Mouse (Mus musculus): ENCODE measurements at regions not wholly inside any gene's neighbourhood (a gene's known extent, or its start where the extent isn't known, plus 50 kb on each side); places are given as distances from the start of the nearest gene placed in this dataset.

DNA sequence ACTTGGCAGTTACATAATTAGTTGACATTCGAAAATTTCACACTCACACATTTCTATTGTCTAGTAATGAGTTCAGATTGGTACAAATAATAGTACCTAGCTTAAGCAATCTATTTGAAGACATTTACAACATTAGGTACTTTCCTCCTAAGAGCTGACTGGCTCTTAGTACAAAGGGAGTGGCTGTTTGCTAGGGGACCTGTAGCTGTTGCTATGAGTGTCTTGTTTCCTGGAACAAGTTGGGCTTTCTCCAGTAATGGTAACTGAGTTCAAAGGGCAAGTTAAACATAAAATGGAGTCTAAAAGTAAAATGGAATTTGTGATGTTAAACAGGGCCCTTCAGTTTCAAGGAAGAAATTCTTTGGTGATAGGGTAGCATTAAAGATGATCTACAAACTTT lies 910.4 kb downstream of the Diaph3 start:
- Histone ChIP-seq H3K9ac (no peak overlapping the region), H3K4me2 (replicated peaks) (no peak overlapping the region), H3K27ac (no peak overlapping the region), H3K36me3 (no peaks in the 10 kb centered on the region), H3K27me3 (no peaks in the 10 kb centered on the region), H3K4me3 (no peak overlapping the region), H3K4me1 (no peaks in the 10 kb centered on the region), H3K9me3 (replicated peaks) (no peaks in the 10 kb centered on the region)
- WGBS, result 70% methylated on average over 1 of the region's 1 CpGs
- ATAC-seq (ENCODE audit: low FRiP score), result no peak

DNA sequence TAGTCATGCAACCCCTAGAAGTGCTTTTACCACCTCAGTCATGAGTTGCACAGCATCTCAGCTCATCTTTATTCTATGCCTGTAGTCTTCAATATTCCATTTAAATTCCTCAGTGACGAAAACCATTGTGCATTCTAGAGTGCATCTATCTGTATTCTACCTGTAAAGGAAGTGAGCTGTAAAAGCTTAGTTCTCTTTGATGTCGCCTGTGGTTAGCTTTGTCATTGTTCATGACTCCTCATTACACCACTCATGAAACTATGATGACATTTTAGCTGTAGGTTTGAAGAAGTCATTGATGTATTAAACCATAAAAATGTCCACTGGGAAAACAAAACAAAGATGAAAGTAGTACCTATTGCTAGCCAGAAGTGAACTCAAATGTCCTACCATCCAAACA lies 911.3 kb downstream of the Diaph3 start:
- Histone ChIP-seq H3K4me2 (replicated peaks) (no peak overlapping the region), H3K9me3 (replicated peaks) (no peaks in the 10 kb centered on the region), H3K4me1 (no peaks in the 10 kb centered on the region), H3K27me3 (no peaks in the 10 kb centered on the region), H3K4me3 (no peak overlapping the region), H3K27ac (no peak overlapping the region), H3K9ac (no peak overlapping the region), H3K36me3 (no peaks in the 10 kb centered on the region)
- 88% methylated on average over 2 of the region's 2 CpGs for WGBS
- no peak for ATAC-seq (ENCODE audit: low FRiP score)

DNA sequence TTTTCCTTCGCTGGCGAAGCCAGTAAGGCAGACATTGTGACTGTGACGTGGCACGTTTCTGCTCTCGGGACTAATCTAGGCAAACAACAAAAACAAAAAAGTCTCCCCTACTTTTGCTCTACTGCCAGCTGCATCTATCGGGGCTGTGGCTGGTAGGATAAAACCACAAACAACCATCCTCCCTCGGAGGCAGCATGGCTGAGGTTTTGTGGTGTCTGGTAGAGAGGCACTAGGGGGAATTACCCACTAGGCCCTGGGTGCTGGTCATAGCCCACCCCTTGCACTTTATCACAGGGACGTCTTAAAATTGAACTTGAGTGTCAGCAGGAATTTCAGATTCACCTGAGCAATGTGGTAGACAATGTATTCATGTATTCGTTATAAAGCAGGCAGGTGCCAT lies 925.3 kb downstream of the Diaph3 start:
- H3K4me1 ChIP-seq, result no peaks in the 10 kb centered on the region
- 87% methylated on average over 9 of the region's 9 CpGs for WGBS
- no peak overlapping the region for H3K27ac ChIP-seq
- H3K9ac ChIP-seq, result no peak overlapping the region
- no peaks in the 10 kb centered on the region for H3K36me3 ChIP-seq
- no peaks in the 10 kb centered on the region for H3K27me3 ChIP-seq
- no peak overlapping the region for H3K4me2 ChIP-seq (replicated peaks)
- no peaks in the 10 kb centered on the region for H3K9me3 ChIP-seq (replicated peaks)
- H3K4me3 ChIP-seq, result no peak overlapping the region
- ATAC-seq (ENCODE audit: low FRiP score), result no peak

GRCm38 (mm10) chr14:86211654-86212053 lies 929.4 kb downstream of the Diaph3 start:
- no peak for ATAC-seq (ENCODE audit: low FRiP score)
- 87% methylated on average over 3 of the region's 3 CpGs for WGBS
- no peaks in the 10 kb centered on the region for H3K4me1 ChIP-seq
- no peaks in the 10 kb centered on the region for H3K27me3 ChIP-seq
- no peaks in the 10 kb centered on the region for H3K9me3 ChIP-seq (replicated peaks)
- no peak overlapping the region for H3K4me3 ChIP-seq
- no peak overlapping the region for H3K27ac ChIP-seq
- H3K36me3 ChIP-seq, result no peaks in the 10 kb centered on the region
- H3K4me2 ChIP-seq (replicated peaks), result no peak overlapping the region
- no peak overlapping the region for H3K9ac ChIP-seq

DNA sequence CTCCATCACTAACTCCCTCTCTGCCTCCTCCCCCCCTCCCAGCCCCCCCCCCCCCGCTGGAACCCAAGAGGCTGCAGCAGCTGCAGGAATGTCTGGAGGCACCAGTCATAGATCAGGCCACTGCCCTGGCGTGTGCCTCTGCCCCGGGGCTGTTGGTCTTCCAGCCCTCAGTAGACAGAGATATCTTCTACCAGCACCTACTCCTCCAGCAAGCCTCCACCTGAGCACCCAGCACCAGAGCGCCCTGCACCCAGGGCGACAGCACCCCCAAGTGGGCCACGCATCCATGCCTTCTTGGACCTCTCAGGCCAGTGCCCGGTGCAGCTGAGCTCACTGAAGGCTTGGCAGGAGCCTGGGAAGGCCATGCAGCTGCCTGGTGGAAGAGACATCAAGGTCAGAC lies 936.5 kb downstream of the Diaph3 start:
- Histone ChIP-seq H3K27me3 (no peaks in the 10 kb centered on the region), H3K27ac (no peak overlapping the region), H3K4me1 (no peaks in the 10 kb centered on the region), H3K9me3 (replicated peaks) (no peaks in the 10 kb centered on the region), H3K4me2 (replicated peaks) (no peak overlapping the region), H3K9ac (no peak overlapping the region), H3K4me3 (no peak overlapping the region), H3K36me3 (no peaks in the 10 kb centered on the region)
- no peak; the same call in 1 of the 2 replicates for ATAC-seq (ENCODE audit: low FRiP score)
- 78% methylated on average over 6 of the region's 7 CpGs for WGBS

DNA sequence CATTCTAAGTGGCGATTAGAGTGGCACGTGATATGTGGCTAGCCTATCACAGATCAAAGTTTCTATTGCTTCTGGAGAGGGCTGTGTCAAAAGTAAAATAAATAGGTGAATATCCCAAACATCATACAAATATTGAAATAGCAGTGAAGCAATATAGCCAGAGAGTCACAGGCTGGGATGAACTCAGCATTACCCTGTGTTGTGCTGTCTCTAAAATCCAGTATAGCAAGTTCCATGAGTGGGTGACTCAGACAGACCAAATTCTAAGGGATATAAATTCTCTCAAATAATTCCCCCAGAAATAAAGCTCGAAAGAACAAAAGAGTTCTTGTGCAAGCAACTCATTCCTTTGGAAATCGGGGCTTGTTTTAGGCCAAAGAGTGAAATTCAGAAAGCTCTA lies 943.2 kb downstream of the Diaph3 start:
- ATAC-seq (ENCODE audit: low FRiP score), result no peak
- Histone ChIP-seq H3K27ac (no peak overlapping the region), H3K9ac (no peak overlapping the region), H3K4me3 (no peak overlapping the region), H3K36me3 (no peaks in the 10 kb centered on the region), H3K27me3 (no peaks in the 10 kb centered on the region), H3K4me1 (no peaks in the 10 kb centered on the region), H3K9me3 (replicated peaks) (no peaks in the 10 kb centered on the region), H3K4me2 (replicated peaks) (no peak overlapping the region)
- WGBS, result 91% methylated on average over 4 of the region's 4 CpGs

DNA sequence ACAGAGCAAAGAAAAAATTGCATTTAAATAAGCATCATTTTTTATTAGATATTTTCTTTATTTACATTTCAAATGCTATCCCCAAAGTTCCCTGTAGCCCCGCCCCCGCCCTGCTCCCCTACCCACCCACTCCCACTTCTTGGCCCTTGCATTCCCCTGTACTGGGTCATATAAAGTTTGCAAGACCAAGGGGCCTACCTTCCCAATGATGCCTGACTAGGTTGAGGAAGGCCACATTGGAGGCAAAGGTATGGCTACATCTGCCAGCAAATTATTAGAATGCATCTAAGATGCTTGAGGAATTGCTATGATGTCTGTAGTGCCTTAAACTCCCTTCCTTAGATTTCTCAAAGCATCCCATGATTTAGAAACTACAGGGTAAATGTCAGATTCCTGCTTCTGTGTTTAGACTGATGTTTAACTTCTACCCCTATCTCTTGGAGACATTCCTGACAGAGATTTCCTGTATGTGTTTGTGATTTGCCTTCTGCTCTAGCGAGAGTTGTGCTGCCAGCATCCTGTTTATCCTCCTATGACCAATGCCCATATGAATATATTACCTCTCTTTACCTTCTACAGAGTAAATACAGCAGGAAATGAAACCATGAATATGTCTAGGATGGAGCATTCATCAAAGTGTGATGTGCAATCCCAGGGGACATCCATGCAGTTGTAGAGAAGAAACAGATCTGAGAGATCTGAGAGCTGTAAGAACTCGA lies 956.2 kb downstream of the Diaph3 start:
- WGBS, result 79% methylated on average over 4 of the region's 4 CpGs
- Histone ChIP-seq H3K36me3 (no peaks in the 10 kb centered on the region), H3K27me3 (no peaks in the 10 kb centered on the region), H3K27ac (no peak overlapping the region), H3K9me3 (replicated peaks) (no peaks in the 10 kb centered on the region), H3K9ac (no peak overlapping the region), H3K4me2 (replicated peaks) (no peak overlapping the region), H3K4me1 (no peaks in the 10 kb centered on the region), H3K4me3 (no peak overlapping the region)
- ATAC-seq (ENCODE audit: low FRiP score), result no peak

- H3K9me3 ChIP-seq (replicated peaks), result no peaks in the 10 kb centered on the region
- no peak overlapping the region for H3K27ac ChIP-seq
- no peak for ATAC-seq (ENCODE audit: low FRiP score)
- no peaks in the 10 kb centered on the region for H3K36me3 ChIP-seq
- no peak overlapping the region for H3K9ac ChIP-seq
- WGBS, result 77% methylated on average over 4 of the region's 4 CpGs
- H3K4me1 ChIP-seq, result no peaks in the 10 kb centered on the region
- H3K4me2 ChIP-seq (replicated peaks), result no peak overlapping the region
- H3K4me3 ChIP-seq, result no peak overlapping the region
- H3K27me3 ChIP-seq, result no peaks in the 10 kb centered on the region
Observed at GRCm38 (mm10) chr14:86178517-86178916, 962.5 kb downstream of the Diaph3 start.

DNA sequence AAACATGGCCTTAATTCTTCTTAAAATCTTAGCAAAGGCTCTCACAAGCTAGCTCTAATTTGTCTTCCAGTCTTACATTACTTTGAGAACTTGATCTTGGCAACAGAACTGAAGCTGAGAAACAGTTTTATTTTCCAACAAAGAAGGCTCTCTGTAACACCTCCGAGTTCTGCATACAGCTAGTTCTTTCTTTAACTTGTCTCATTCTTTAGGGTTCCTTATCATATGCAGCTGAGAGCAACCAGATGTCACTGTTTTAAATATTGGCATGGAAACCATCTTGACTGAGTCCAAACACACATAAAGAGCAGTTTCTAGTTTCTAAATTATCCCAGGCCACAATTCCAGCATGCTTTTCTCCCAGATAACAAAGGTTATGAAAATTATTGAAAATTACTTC lies 969.9 kb downstream of the Diaph3 start:
- Histone ChIP-seq H3K4me2 (replicated peaks) (no peak overlapping the region), H3K9me3 (replicated peaks) (no peaks in the 10 kb centered on the region), H3K36me3 (no peaks in the 10 kb centered on the region), H3K4me3 (no peak overlapping the region), H3K27ac (no peak overlapping the region), H3K9ac (no peak overlapping the region), H3K4me1 (no peaks in the 10 kb centered on the region), H3K27me3 (no peaks in the 10 kb centered on the region)
- ATAC-seq (ENCODE audit: low FRiP score), result no peak
- WGBS, result 66% methylated on average over 1 of the region's 1 CpGs

GRCm38 (mm10) chr14:86159151-86159550 lies 981.9 kb downstream of the Diaph3 start:
- no peak for ATAC-seq (ENCODE audit: low FRiP score)

GRCm38 (mm10) chr14:86154688-86155087 lies 986.3 kb downstream of the Diaph3 start:
- 84% methylated on average over 3 of the region's 3 CpGs for whole genome bisulfite sequencing
- Histone ChIP-seq H3K4me3 (no peak overlapping the region), H3K4me1 (no peaks in the 10 kb centered on the region), H3K36me3 (no peaks in the 10 kb centered on the region), H3K27ac (no peak overlapping the region), H3K9ac (no peak overlapping the region), H3K4me2 (replicated peaks) (no peak overlapping the region), H3K27me3 (no peaks in the 10 kb centered on the region), H3K9me3 (replicated peaks) (no peaks in the 10 kb centered on the region)
- ATAC-seq (ENCODE audit: low FRiP score), result no peak

More at GRCm38 (mm10) chr14:86159151-86159550, 981.9 kb downstream of the Diaph3 start:
- Histone ChIP-seq H3K27ac (no peak overlapping the region), H3K4me2 (replicated peaks) (no peak overlapping the region), H3K4me3 (no peak overlapping the region), H3K4me1 (no peaks in the 10 kb centered on the region), H3K27me3 (no peaks in the 10 kb centered on the region), H3K9me3 (replicated peaks) (no peaks in the 10 kb centered on the region), H3K36me3 (no peaks in the 10 kb centered on the region), H3K9ac (no peak overlapping the region)
- WGBS, result 95% methylated on average over 10 of the region's 10 CpGs

DNA sequence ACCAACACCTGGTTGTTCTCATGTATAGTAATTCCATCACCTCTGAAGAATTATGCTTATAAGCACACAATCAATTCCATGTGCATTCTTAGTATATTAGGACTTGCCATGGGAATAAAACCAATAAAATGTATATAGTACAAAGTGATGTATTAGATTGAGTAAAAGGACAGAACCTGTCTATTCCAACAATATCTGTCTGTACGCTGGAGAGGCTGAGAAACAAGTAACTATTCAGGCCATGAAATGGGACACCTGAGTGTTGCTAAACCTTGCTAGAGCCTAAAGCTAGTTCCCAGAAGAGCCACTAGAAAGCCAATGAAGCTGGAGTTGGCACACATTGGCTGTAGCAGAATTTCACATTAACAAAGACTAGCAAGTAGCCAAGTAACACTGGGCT lies 989.8 kb downstream of the Diaph3 start:
- Histone ChIP-seq H3K36me3 (no peaks in the 10 kb centered on the region), H3K27me3 (no peaks in the 10 kb centered on the region), H3K9ac (no peak overlapping the region), H3K4me1 (no peaks in the 10 kb centered on the region), H3K27ac (no peak overlapping the region), H3K4me2 (replicated peaks) (no peak overlapping the region), H3K4me3 (no peak overlapping the region), H3K9me3 (replicated peaks) (no peaks in the 10 kb centered on the region)
- no peak for ATAC-seq (ENCODE audit: low FRiP score)
- 94% methylated on average over 1 of the region's 1 CpGs for WGBS

DNA sequence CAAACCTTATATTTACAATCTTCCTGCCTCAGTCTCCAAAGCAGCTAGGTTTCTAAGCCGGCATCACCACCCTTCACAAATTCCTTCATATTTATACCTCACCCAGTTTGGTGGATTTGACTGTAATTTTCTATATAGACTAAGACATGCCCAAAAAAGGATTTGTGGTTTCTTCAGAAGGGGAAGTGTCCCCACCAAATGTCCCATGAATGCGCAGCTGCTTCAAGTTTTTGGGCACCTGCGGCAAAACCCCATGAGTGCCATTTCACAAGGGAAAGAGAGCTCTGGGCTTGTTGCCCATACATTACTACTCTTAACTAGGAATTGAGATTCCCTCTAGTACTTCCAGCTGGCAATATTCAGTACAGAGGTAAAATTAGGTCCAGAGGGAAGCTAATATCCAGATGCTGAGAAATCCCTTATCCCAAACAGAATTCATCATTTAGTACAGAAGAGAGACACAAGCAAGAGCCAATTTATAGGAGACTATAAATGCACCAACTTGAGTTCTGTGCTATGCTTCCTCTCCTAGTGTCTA lies 990.6 kb downstream of the Diaph3 start:
- Histone ChIP-seq H3K4me1 (no peaks in the 10 kb centered on the region), H3K27me3 (no peaks in the 10 kb centered on the region), H3K27ac (no peak overlapping the region), H3K4me2 (replicated peaks) (no peak overlapping the region), H3K9me3 (replicated peaks) (no peaks in the 10 kb centered on the region), H3K4me3 (no peak overlapping the region), H3K36me3 (no peaks in the 10 kb centered on the region), H3K9ac (no peak overlapping the region)
- ATAC-seq (ENCODE audit: low FRiP score), result no peak
- 95% methylated on average over 3 of the region's 3 CpGs for WGBS

Measured in hindbrain, embryonic 12.5 days (tissue).